Mouse (Mus musculus) hematopoietic stem cell, adult 5-6 weeks (primary cell): ENCODE results near the gene Tdrd3. TPM values are rescaled to one million over a fixed set of nuclear protein-coding genes. Genes with fewer than 3 reads are reported as not detected.

Source experiments
- ATAC-seq, 2 experiments: fragments of 125-278 bp in 1 of 2; replicated peaks in 1 of 2; 2 replicates each; pipeline ENCODE4 v1.8.0; 2016 to 2017; ENCODE audit warnings: inconsistent platforms in 2 of 2, mild to moderate bottlenecking in 2 of 2, moderate number of reproducible peaks in 2 of 2, low read depth in 1 of 2, moderate TSS enrichment in 1 of 2; ENCODE audit not compliant: low FRiP score in 2 of 2, poor library complexity in 2 of 2, severe bottlenecking in 2 of 2, insufficient read depth in 1 of 2, low TSS enrichment in 1 of 2
- total RNA-seq: library from RNA; stranded (forward); fragments of 172-1452, 232-1000 nt; gene quantifications from 2 replicates; pipeline ENCODE4 v1.2.3, GENCODE M21; 2017

Gene Tdrd3
- 52.9 and 56.3 TPM in 2 replicates for total RNA-seq

DNA sequence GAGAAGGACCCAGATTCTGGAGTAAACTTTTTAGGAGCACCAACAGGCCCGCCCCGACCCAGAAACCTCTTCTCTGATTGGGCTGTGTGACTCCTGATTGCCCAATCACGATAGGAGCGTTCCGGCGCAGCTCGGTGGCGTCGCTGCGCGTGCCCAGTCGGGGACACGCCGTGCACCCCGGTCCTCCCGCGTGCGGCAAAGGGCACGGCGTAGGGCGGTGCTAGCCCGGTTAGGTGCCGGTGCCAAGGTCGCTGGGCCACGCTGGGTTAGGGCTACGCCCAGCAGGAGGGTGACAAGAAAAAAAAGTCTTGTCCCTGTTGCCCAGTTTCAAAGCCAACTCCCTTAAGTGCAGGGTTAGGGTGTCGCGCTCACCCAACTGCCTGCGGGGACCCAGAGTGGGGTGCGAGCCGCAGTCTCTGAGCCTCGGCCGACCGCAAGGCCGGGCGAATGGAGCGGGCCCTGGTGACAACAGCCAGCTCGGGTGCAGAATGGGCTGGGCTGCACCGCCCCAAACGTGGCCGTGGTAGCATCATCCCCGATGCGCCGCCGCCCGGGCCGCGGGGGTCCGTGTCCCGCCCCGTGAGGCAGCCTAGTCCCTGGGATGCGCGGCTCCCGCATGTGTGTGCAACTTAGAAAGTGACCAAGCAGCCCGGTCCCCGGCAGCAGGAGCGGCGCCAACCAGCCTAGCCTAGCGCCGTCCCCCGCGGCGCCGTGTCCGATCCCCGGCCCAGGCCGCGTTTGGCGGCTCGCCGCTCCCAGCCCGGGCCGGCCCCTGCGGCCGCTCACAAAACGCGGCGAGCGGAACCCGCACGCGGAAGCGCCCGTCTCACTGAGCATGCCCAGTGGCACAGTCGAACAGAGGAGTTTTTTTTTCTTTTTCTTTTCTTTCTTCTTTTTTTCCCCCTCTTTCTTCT, at the start of gene Tdrd3:
Tdrd3 (plus strand) TSS at position 832 of the 914 bp plus-strand sequence.
- ATAC-seq: peak; percentile 93

DNA sequence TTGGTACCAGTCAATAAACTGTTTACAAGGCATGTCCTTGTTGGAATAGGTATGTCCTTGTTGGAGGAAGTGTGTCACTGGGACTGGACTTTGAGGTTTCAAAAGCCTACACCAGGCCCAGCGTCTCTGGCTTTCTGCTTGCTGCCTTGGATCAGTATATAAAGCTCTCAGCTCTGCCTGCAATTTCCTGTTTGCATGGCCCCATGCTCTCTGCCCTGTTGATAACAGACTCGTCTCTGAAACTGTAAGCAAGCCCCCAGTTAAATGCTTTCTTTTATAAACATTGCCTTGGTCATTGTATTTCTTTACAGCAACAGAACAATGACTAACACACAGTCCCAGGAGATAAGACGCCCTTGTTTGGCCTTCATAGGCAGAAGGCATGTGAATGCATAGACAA, 49.3 kb upstream of the Tdrd3 start:
- no peak for ATAC-seq

DNA sequence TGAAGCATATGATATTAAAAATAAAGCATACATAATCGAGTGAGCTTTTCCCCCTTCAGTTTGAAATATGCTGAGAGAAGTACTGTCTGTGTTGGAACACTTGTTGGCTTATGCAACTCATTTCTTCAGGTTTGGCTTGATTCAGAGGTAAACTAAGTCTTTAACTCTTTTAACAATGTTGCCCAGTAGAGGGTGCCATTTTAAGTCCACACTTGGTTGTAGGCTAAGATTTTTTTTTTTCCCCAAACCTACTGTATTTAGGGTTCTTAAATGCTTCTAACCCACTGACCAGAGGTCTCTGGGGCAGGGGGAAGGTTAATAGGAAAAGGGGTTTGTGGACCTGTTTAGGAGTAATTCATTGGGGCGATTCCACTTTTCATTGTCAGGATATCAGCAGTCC, 33.4 kb upstream of the Tdrd3 start:
- ATAC-seq: no peak

DNA sequence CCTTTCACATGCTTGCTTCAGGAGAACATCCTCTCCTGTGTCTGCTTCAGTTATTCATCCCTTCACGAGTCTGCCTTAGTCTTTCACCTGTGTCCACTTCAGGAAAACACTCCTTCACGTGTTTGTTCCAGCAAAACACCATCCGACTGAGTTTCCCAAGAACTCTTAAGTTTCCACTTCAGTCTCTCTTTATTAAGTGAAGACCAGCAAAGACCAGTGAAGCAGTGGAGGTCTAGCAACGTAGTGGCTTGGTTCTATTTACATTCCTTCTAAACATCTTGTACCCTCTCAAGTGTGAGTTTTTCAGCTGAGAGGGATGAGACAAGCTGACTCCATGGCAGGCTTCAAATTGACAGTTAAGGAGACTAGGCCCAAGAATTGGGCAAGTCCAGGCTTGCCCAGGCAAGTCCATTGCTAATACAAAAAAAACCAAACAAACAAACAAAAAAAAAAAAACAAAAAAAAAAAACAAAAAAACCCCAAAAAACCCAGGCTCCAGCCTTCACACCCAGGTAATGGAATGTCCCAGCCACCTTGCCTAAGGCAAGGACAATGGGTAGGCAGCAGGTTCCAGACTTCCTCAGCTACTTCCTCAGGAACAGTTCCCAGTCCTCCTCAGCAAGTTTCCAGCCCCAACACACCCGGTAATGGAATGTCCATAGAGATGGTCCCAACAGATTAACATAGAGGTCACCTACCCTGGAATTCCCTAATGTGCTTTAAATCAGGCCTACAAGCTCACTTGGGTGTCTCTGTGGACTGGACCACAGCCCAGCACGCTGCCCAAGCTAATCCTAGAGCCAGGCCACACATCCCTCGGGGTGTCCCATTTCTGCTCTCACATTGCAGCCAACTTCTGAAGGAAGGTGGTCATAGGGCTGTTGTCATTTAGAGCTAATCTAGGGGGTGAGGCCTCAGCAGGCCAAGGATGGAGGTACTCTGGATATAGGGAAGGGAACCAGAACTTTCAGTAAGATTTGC, 31.9 kb upstream of the Tdrd3 start:
- ATAC-seq: no peak

DNA sequence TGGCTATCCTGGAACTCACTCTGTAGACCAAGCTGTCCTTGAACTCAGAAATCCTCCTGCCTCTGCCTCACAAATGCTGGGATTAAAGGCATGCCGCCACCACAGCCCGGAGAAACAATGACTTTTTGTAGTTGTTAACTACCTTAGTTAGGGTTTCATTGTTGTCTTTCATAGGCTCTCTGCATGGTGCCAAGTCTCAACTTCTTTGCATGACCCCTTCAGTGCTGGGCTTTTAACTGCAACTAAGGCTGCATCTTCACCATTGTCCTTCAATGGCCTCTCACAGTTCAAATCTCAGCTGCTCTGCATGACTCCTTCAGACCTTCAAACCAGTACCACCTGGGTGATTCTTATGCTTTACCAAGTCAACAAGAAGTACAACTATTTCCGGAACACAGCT, 23.3 kb upstream of the Tdrd3 start:
- ATAC-seq: no peak

DNA sequence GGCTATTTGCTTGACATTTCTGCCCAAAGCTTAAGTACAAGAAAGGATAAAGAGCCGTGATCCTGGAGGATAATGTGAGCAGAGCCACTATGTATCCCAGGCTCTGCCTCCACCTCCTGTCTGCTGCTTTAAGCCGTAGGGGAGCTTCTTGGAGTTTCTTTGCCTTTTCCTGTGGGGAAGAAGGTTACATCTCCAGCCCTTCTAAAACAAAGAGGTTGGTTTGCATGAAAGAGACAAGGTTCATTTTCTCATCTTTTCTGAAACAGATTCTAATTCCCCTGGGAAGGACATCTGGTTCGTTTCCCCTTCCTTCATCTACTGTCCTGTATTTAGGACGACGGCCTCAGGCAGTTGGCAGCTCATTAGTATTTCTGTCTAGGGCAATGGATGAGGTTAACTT, 19.8 kb upstream of the Tdrd3 start:
- ATAC-seq: no peak

DNA sequence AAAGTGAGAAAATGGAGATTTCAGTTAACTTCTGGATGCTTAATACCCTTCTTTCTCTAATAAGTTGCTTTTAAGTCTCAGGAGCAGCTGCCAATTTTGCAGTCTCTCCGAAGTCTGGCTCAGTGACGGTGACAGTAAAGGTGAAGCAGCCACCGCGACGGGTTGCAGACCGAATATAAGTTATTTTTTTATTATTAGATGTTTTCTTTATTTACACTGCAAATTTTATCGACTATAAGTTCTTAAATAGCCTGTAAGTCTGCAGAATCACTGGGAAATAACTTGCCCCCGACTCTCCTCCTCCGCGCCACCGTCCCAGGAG, 992 bp upstream of the Tdrd3 start:
- 0 out of 4 replicates have a peak, but pooled peaks of 1 of the 2 experiments have one; percentile 2 for ATAC-seq

DNA sequence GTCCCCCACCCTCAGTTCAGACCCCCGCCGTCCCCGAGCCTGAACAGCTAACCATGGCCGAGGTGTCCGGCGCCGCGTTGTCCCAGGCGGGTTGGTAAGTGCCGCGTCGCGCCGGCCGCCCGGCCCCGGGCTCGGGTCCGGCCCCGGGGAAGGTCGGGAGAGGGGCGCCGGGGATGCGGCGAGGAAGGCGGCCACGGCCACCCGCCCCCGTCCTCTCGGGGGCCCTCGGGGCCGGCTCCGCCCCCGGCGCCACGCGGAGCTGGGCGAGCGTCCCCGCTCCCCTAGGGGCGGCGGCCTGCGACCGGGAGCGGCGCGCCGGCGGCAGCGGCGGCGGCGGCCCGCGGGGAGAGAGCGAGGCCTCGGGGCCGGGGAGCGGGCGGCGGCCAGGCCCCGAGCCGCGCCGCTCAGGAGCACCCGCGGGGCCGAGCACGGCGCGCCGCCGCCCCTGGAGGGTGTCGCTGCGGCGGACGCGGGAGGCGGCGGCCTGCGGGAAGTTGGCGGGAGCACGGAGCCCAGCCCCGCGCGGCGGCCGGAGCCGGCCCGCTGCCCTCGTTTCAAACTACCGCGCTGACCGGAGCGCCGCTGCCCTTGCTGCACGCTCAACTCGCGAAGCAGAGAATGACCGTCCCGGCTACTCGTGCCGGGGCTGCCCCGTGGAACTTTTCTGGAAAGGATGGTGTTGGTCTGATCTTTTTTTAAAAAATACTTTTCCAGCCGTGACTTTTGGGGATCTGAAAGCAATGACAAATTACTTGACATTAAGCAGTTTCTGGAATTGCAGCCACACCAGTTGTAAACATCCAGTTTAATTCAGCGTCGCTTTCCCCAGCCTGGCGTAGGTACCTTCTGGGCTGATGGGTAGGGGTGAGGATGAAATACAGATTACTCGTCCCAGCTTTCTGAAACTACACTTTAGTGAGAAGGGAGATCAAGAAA, 584 bp downstream of the Tdrd3 start:
- ATAC-seq: 0 out of 4 replicates have a peak, but pooled peaks of 1 of the 2 experiments have one; percentile 4

DNA sequence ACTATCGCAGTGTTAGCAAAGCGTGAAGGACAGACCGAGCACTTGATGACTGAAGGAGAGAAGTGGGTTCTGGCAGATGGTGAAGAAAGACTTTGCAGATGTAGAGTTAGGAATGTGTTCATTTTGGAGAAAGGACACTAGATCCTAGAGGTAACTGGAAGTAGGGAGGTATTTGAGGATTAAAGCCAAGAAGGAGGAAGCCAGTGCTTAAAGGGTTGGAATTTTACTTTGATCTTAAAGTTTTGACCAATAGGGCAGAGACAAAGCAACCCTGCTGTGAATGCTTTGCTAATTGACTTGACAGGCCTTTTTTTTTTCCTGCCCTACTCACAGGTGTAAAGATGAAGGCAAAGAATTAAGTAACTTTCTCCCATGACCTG, 1.2 kb downstream of the Tdrd3 start:
- ATAC-seq: no peak

DNA sequence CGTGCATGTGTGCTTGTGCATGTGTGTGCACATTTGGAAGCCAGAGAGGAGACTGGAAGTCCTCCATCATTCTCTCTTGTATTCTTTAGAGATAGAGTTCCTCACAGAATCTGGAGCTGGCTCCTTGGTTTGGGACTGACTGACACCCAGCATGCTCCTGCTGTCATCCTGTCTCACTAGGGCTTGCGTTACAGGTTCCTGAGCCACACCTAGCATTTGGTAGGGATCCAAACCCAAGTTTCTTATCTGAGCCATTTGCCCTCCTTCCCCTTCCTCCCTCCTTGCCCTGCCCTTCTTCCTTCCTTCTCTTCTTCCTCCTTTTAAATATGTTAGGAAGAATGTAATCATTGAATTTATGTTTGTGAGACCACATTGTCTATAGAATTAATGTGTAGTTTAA, 3.3 kb downstream of the Tdrd3 start:
- no peak for ATAC-seq

DNA sequence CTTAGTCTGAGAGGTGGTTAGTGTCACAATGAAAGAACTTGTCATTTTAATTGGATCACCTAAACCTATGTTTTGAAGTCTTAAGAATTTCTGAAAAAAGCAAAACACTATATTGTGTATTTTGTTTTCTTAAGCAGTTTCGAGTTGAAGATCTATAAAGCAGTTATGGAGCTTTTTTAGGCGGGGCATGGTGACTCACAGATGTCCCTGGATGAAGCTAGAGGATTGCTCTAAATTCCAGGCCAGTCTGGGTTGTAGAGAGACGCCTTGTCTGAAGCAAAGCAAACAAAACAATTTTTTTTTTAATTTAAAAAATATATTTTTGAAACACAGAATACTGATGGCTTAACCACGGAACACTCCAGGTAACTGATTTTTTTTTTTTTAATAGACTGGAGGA, 4.1 kb downstream of the Tdrd3 start:
- ATAC-seq: no peak

DNA sequence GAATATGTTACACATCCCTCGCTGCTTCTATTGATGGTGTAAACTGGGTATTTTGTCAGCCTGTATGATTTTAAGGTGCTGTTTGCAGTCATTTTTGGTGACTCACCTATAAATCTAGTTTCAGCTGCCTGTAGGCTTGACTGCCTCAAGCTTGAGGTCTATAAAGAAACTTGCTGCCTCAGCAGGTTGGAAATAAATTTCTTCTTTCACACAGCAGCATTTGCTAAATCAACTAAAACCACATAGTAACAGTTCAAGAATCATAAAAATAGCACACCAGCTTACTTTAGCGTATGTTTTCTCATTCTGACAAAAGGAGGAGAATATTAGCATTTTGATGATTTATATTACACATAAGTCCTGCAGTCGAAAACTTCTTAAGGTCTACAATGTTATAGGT, 6.0 kb downstream of the Tdrd3 start:
- ATAC-seq: no peak

DNA sequence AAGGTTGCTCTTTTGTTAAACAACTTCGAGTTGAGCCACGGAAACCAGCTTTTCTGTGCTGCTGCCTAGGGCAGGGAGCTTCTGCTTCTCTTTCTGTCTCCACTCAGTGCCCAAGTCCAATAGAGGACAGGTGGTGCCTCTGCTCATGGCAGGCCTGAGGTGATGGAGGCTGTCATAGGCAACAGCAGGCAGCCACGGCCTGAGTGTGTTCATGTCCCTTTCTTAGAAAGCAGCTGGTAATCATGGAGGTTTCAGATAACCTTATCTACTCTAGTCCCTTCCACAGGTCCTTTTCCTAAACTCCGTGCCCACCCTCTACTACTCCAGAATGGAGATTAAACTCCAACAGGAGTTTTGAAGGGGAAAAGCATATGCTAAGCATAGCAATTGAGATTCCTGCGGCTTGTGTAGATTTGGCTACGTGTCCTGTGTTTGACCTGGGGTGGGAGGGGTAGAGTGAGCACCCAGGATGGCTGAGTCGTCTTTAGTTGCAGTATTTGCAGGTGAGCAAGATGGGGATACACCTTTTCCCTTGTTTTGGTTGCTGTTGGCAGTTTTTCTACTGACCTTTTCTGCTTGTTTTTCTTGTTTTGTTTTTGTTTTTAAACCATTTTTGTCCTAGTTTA, 10.0 kb downstream of the Tdrd3 start:
- ATAC-seq: no peak

DNA sequence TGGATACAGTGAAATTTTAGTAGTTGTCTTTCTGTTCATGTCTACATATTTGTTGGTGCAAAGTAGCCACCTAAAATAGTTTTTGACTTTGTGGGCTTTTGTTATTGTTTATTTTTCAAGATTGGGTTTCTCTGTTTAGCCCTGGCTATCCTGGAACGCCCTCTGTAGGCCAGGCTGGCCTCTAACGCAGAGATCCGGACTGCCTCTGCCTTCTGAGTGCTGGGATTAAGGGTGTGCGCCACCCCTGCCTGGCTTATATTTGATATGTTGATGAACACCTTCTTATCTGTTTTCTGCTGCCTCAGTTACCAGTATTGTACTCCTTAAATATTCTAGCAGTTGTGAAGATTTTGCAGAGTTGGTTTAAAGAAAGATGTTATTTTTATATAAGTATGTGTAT, 10.6 kb downstream of the Tdrd3 start:
- no peak for ATAC-seq

DNA sequence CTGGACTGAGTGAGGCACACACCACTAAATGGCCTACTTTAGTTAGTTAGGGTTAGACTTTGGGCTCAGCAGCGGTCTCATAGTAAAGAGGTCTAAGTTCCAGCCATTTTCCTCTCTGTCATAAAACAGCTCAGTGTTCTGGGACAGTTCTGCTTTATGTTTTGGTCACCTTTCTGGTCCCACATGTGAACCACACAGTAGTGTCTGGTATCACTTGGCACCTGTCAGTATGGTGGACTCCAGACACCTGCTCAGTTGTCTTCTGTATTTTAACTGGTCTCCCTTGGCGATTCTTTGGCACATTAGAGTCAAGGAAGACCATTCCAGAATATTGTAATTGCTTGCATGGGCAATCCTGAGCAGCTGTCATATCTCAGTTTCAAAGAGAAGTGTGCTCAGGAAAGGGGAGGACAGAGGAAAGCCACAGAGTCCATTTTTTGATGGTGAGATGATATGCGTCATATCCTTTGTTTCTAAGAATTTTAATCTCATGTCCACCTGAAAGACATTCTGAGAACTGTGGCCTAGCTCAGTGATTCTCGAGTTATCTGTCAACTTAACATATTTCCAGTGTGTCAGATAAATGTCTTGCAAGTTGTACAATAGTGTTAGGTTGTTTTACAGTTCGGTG, 11.3 kb downstream of the Tdrd3 start:
- peak in 1 of 2 experiments; percentile 32; a peak in 2 of 4 replicates for ATAC-seq

DNA sequence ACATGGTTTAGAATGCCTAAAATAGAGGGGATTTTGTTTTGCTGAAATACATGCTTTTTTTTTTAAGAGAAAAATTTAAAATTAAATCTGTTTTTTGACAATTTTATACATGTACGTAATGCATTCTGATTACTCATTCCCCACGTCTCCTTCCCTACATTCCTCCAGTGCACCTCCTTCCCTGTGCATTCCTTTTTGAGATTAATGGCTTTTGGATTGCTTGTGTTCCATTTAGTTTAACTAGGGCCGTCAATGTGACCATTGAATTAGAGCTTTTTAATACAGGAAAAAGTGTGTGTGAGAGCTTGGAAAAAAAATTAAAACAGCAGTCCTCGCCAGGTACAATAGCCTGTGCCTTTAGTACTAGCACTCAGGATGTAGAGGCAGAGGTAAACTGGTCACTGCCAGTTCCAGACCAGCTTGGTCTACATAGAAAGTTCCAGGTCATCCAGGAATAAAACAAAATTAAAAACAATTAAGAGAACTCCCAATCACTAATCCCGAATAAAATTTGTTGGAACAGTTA, 17.0 kb downstream of the Tdrd3 start:
- no peak for ATAC-seq
